Mouse (Mus musculus) heart, embryonic 11.5 days (tissue): Measurements from ENCODE around the gene Duox1. TPM values are rescaled to one million over a fixed set of nuclear protein-coding genes. Genes with fewer than 3 reads are reported as not detected.

Experiments used
- ATAC-seq: fragments of 200-750 bp; cut with Nextera tagmentation; replicated peaks from 2 replicates; pipeline ENCODE4 v1.8.0; 2017; ENCODE audit warnings: moderate library complexity; ENCODE audit not compliant: insufficient number of reproducible peaks, low FRiP score, low TSS enrichment
- H3K27ac ChIP-seq: fragments of 300-500 bp; sonication (generic); 2 replicates; pipeline ENCODE4 v1.5.1; 2014; ENCODE audit warnings: mild to moderate bottlenecking, low read depth, low read length
- H3K27me3 ChIP-seq: fragments of 300-500 bp; sonication (generic); 2 replicates; pipeline ENCODE4 v1.6.1; 2014; ENCODE audit warnings: mild to moderate bottlenecking, low read length, mixed read lengths; ENCODE audit not compliant: control insufficient read depth, insufficient read depth
- H3K36me3 ChIP-seq: fragments of 300-500 bp; sonication (generic); 2 replicates; pipeline ENCODE4 v1.6.1; 2014; ENCODE audit warnings: mild to moderate bottlenecking, low read length, moderate library complexity, mixed read lengths; ENCODE audit not compliant: control insufficient read depth, insufficient read depth
- H3K4me1 ChIP-seq: fragments of 300-500 bp; sonication (generic); 2 replicates; pipeline ENCODE4 v1.6.1; 2014; ENCODE audit warnings: low read length; ENCODE audit not compliant: control insufficient read depth, insufficient read depth
- H3K4me2 ChIP-seq: fragments of 300-500 bp; sonication (generic); 2 replicates; pipeline ENCODE4 v1.6.1; 2014; ENCODE audit warnings: mild to moderate bottlenecking, moderate library complexity
- H3K4me3 ChIP-seq: fragments of 300-500 bp; sonication (generic); 2 replicates; pipeline ENCODE4 v1.5.1; 2014; ENCODE audit warnings: low read depth, low read length
- H3K9ac ChIP-seq: fragments of 300-500 bp; sonication (generic); 2 replicates; pipeline ENCODE4 v1.6.1; 2014; ENCODE audit warnings: mild to moderate bottlenecking, low read depth, low read length, moderate library complexity
- H3K9me3 ChIP-seq: fragments of 300-500 bp; sonication (generic); replicated peaks from 2 replicates; pipeline ENCODE4 v1.6.1; 2016; ENCODE audit warnings: low read length; ENCODE audit not compliant: control insufficient read depth
- WGBS: fragments of 180-500 bp; shearing (Covaris S2); extraction: QIAGEN DNeasy Blood & Tissue Kit; methylation state at CpG from one replicate; pipeline ENCODE4 v1.1.7; 2014; ENCODE audit not compliant: insufficient replicate concordance; 5-methylcytosine and 5-hydroxymethylcytosine counted together
- polyA plus RNA-seq: library from polyadenylated mRNA; unstranded; fragments of >200 nt; fragmentation: Nextera tagmentation; extraction: Ambion mirVana; gene quantifications from 2 replicates; pipeline ENCODE4 v1.2.1, GENCODE M21; 2014

The Duox1 gene
- polyA plus RNA-seq, 1 experiment from 2014 or later = not detected

- no peak overlapping the region for H3K4me2 ChIP-seq
- H3K36me3 ChIP-seq = no peaks in the 10 kb centered on the region
- H3K4me3 ChIP-seq = no peak overlapping the region
- no peak overlapping the region for H3K27ac ChIP-seq
- no peaks in the 10 kb centered on the region for H3K9me3 ChIP-seq
- 0 out of 2 replicates have a peak overlapping the region, but pooled peaks have one; percentile 7 for H3K9ac ChIP-seq
- 77% methylated on average over 5 of the region's 5 CpGs for whole genome bisulfite sequencing
- ATAC-seq = no peak
- H3K4me1 ChIP-seq = peaks cover 7% of the 10 kb centered on the region; the same call in 1 of the 2 replicates
- no peaks in the 10 kb centered on the region for H3K27me3 ChIP-seq
Measured at GRCm38 (mm10) chr2:122355389-122355788, 39.9 kb downstream of the Duox1 start.

- 79% methylated on average over 3 of the region's 3 CpGs for WGBS
- no peaks in the 10 kb centered on the region for H3K36me3 ChIP-seq
- no peak for ATAC-seq
Measured at GRCm38 (mm10) chr2:122356187-122356586, 40.7 kb downstream of the Duox1 start.

GRCm38 (mm10) chr2:122360310-122360709 lies 44.8 kb downstream of the Duox1 start:
- no peak overlapping the region for H3K27ac ChIP-seq
- H3K9ac ChIP-seq = no peak overlapping the region
- WGBS = 70% methylated on average over 6 of the region's 6 CpGs
- no peaks in the 10 kb centered on the region for H3K4me1 ChIP-seq
- H3K4me2 ChIP-seq = no peak overlapping the region
- no peaks in the 10 kb centered on the region for H3K36me3 ChIP-seq
- H3K9me3 ChIP-seq = no peaks in the 10 kb centered on the region
- no peak overlapping the region for H3K4me3 ChIP-seq
- no peaks in the 10 kb centered on the region for H3K27me3 ChIP-seq
- ATAC-seq = no peak

More at GRCm38 (mm10) chr2:122356187-122356586, 40.7 kb downstream of the Duox1 start:
- H3K4me3 ChIP-seq = no peak overlapping the region
- no peak overlapping the region for H3K27ac ChIP-seq
- H3K4me1 ChIP-seq = peaks cover 7% of the 10 kb centered on the region; the same call in 1 of the 2 replicates
- H3K9ac ChIP-seq = no peak overlapping the region
- no peaks in the 10 kb centered on the region for H3K27me3 ChIP-seq
- H3K4me2 ChIP-seq = no peak overlapping the region
- H3K9me3 ChIP-seq = no peaks in the 10 kb centered on the region

GRCm38 (mm10) chr2:122361181-122361580 lies 45.7 kb downstream of the Duox1 start:
- H3K9me3 ChIP-seq = no peaks in the 10 kb centered on the region
- 87% methylated on average over 6 of the region's 6 CpGs for WGBS
- H3K27me3 ChIP-seq = no peaks in the 10 kb centered on the region
- no peak for ATAC-seq
- H3K9ac ChIP-seq = no peak overlapping the region
- no peak overlapping the region for H3K4me3 ChIP-seq
- no peak overlapping the region for H3K4me2 ChIP-seq
- peaks cover 2% of the 10 kb centered on the region for H3K4me1 ChIP-seq
- H3K27ac ChIP-seq = no peak overlapping the region
- H3K36me3 ChIP-seq = no peaks in the 10 kb centered on the region

- Histone ChIP-seq H3K9me3 (no peaks in the 10 kb centered on the region), H3K36me3 (no peaks in the 10 kb centered on the region), H3K4me1 (peaks cover 10% of the 10 kb centered on the region), H3K4me2 (no peak overlapping the region), H3K27me3 (no peaks in the 10 kb centered on the region), H3K4me3 (no peak overlapping the region), H3K9ac (no peak overlapping the region), H3K27ac (no peak overlapping the region)
- ATAC-seq = no peak
- 62% methylated on average over 10 of the region's 10 CpGs for WGBS
Measured at GRCm38 (mm10) chr2:122361868-122362621, 46.6 kb downstream of the Duox1 start.

GRCm38 (mm10) chr2:122362622-122363523 lies 47.4 kb downstream of the Duox1 start:
- no peak for ATAC-seq
- H3K36me3 ChIP-seq = no peaks in the 10 kb centered on the region
- WGBS = 88% methylated on average over 13 of the region's 13 CpGs
- no peaks in the 10 kb centered on the region for H3K9me3 ChIP-seq
- H3K27me3 ChIP-seq = no peaks in the 10 kb centered on the region
- H3K4me1 ChIP-seq = peaks cover 16% of the 10 kb centered on the region
- no peak overlapping the region for H3K9ac ChIP-seq
- H3K4me2 ChIP-seq = no peak overlapping the region
- no peak overlapping the region for H3K4me3 ChIP-seq
- H3K27ac ChIP-seq = no peak overlapping the region

- ATAC-seq = no peak
- no peaks in the 10 kb centered on the region for H3K9me3 ChIP-seq
- no peak overlapping the region for H3K4me2 ChIP-seq
- no peaks in the 10 kb centered on the region for H3K27me3 ChIP-seq
- no peak overlapping the region for H3K9ac ChIP-seq
- H3K4me3 ChIP-seq = no peak overlapping the region
- H3K36me3 ChIP-seq = no peaks in the 10 kb centered on the region
- H3K4me1 ChIP-seq = peaks cover 16% of the 10 kb centered on the region
- 84% methylated on average over 3 of the region's 3 CpGs for WGBS
- H3K27ac ChIP-seq = no peak overlapping the region
Measured at GRCm38 (mm10) chr2:122364352-122364944, 49.0 kb downstream of the Duox1 start.

GRCm38 (mm10) chr2:122365244-122365866 lies 49.9 kb downstream of the Duox1 start:
- 84% methylated on average over 10 of the region's 10 CpGs for WGBS
- Histone ChIP-seq H3K9ac (no peak overlapping the region), H3K27me3 (0 out of 2 replicates have a peak, but pooled peaks cover 5% of the 10 kb centered on the region), H3K9me3 (no peaks in the 10 kb centered on the region), H3K36me3 (no peaks in the 10 kb centered on the region), H3K4me2 (no peak overlapping the region), H3K4me1 (peaks cover 16% of the 10 kb centered on the region), H3K4me3 (no peak overlapping the region), H3K27ac (no peak overlapping the region)
- ATAC-seq = no peak
